Mouse (Mus musculus) left cerebral cortex, adult 11 months (tissue): ENCODE measurements around the gene Nat9.

Experiments used
- DNase-seq: peaks from one replicate; pipeline ENCODE4 v3.0.0; 2022; ENCODE audit warnings: low spot score

Nat9 gene

DNA sequence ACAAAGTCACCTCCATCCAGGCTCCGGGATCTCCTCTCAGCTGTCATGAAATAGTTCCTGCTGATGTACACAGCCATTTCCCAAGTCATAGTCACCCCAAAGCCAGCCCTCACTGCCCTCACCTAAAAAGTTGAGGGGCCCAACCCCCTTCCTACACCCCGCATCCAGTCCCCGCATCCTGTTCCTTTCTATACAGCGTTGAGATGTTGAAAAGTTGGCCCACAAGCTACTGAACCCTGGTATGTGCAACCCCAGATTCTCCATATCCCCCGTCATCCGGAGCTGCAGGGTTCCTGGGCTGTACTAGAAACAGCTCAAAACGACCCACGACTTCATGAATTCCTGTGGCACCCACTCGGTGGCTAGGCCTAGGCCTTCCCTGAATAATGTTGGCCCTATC lies 34.6 kb downstream of the Nat9 start:
- no peak for DNase-seq

- DNase-seq = no peak
Observed at GRCm38 (mm10) chr11:115151755-115152429, 35.8 kb downstream of the Nat9 start.

DNA sequence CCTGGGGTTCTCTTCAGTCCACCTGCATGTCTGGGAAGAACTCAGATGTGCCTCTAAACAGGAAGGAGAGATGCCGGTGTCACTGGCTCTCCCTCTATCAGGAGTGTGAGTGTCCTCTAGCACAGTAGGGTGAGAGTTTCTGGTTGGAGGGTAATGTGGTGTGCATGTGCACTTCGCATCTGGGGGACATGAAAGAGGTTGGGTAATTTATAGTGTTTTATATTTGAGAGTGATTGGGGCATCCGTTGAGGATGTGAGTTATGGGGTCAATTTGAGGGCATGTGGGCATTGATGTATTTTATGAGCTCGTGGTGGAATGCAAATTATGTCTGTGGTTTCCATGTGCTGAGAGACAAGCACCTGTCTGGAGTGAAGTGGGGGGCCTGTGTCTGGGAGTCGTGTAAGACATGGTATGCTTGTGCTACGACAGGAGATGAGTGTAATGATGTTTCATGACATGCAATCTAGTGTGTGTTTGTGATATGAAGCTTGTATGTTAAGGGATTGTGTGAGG lies 36.9 kb downstream of the Nat9 start:
- no peak for DNase-seq

DNA sequence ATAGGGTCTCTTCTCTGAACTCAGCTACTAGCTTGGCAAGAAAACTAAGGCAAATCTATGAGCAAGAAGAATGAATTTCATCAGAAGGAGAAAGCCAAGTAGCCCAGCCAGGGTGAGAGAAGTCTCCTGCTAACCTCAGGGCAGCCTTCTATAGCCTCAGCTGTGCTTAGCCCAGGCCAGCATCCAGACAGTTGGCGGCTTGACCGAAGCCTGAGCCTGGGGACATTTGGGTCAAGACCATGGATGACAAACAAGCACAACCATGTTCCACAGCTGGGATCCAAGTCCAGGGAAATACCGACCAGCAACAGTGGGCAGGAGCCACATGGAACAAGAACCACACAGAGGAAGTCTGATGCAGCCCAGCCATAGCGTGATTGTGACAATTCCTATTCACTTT lies 39.8 kb downstream of the Nat9 start:
- DNase-seq = no peak

DNA sequence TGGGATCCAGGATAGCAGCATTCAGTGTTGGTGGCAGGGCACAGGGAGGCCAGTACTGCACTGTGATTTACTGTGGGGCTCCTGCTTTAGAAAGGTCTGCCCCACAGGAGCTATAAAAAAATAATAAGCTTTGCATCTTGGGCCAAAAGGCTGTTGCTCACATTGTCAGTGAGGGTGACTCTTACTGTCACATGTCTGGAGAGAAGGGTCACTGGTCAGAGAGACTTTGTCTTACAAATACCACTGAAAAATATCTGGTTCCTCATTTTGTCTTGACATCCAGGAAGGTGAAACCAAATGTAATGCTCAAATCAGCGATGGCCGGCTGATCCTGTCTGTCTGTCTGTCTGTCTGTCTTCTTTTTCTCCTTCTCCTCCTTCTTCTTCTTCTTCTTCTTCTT lies 45.7 kb downstream of the Nat9 start:
- DNase-seq = no peak

DNA sequence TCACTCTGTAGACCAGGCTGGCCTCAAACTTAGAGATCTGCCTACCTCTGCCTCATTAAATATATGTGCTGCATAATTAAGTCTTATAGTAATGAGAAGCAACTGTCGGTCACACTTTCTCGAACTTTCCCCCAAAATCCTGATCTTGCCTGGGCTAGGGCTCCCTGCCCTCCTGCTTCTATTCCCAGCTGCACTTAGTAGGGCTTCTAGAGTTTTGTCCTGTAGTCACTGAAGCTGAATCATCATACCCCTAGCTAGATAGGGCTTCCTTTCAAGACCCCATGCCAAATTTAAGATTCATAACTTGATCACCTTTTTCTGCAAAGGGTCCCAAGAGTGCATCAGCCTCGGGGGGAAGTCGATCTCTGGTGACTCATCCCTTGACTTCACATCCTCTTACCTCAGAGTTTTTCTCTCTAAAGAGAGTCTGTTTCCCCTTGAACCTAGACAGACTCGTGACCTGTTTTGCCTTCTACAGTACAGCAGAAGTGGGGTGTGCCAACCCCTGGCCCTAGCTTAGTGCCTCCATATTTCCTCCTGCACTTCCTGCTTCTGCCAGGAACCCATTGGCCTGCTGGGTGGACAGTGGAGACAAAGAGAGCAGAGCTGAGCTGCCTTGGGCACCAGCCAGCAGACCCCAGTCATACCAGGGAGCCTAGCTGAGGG lies 48.9 kb downstream of the Nat9 start:
- no peak for DNase-seq

DNA sequence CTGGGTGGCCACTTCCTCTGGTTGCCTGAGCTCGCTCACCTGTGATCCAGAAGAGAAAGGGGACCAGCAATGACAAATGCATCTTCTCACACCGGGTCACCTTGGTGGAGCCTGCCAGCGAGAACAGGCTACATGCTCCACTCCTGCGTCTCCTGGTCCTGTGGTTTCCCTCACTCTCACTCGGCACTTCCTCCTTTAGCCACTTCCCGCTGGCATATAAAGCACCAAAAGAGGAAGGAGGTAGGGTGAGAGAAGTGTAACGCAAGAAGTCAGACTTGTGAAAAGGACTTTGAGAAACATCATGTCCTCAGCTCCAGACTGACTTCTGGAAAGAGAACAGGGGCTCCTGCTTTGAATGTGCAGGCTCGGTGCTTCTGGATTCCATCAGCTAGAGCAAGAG lies 53.9 kb downstream of the Nat9 start, which contains the start of gene Cd300lf:
Gene Cd300lf, minus strand, starts transcription at position 193 of the 400 bp plus-strand sequence.
- DNase-seq = no peak
